Mouse (Mus musculus): ENCODE measurements around the gene Cd46.

DNA sequence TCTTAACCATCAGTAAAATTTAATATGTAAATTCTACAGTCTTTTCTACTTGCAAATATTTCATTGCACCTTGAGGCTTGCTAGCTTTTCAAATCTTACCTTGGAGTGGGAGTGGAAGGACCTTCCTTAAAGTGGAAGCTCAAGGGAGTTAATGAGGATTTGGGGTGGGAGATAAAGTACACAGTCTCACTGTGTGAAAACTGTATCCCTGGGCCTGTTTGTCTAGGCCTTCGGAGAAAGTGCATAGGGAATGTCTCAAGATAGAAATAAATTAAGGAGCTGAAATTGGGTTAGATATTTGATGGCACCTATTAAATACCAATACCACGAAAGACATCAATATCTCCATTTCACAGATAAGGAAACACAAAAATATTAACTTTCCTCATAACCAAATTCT is 38.4 kb upstream of the Cd46 start:
- TF ChIP-seq CTCF (IDR thresholded peaks at IDR 0.05; ENCODE audit: low read depth, low read length) (no peak), POLR2A (IDR thresholded peaks at IDR 0.05; ENCODE audit: insufficient read depth, low read length) (no peak), EP300 (IDR thresholded peaks at IDR 0.05; ENCODE audit: insufficient read depth, low read depth, low read length) (no peak)
